Mouse (Mus musculus) thymus, postnatal 4 days (tissue): ENCODE measurements around the gene BC049715.
A peak's percentile ranks its signal among the peaks of the same experiment; 100 is the strongest.
"Not testable (repeated sequence)": the region's sequence is repeated elsewhere in the genome, so short reads cannot be mapped to it uniquely, and the experiment has no call there.

ENCODE experiments used
- DNase-seq: peaks from one replicate; pipeline ENCODE4 v3.0.0; 2021

The BC049715 gene

GRCm38 (mm10) chr6:136852348-136852747, 24.9 kb downstream of the BC049715 start:
- no peak for DNase-seq

- peak; percentile 46 for DNase-seq
Observed at GRCm38 (mm10) chr6:136852762-136853161, 25.3 kb downstream of the BC049715 start.

GRCm38 (mm10) chr6:136854361-136854781, 26.9 kb downstream of the BC049715 start:
- peak; percentile 62 for DNase-seq

DNA sequence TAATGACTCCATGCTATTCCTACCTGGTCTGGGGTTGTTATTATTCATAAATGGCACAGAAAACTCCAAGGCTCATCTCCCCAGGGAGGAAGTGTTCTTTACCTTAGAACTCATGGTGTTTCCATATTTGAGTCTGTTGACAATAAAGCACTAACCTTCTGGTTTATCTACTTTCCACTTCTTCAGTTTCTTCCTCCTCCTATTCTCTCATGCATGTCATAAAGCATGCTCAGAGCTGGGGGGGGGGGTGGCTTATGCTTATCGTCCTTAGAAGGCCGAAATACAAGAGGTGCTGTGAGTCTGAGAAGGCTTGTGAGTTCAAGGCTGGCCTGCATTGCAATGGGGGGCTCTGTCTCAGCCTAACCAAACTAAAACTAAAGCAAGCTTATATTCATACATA, 27.8 kb downstream of the BC049715 start:
- DNase-seq: peak; percentile 20

DNA sequence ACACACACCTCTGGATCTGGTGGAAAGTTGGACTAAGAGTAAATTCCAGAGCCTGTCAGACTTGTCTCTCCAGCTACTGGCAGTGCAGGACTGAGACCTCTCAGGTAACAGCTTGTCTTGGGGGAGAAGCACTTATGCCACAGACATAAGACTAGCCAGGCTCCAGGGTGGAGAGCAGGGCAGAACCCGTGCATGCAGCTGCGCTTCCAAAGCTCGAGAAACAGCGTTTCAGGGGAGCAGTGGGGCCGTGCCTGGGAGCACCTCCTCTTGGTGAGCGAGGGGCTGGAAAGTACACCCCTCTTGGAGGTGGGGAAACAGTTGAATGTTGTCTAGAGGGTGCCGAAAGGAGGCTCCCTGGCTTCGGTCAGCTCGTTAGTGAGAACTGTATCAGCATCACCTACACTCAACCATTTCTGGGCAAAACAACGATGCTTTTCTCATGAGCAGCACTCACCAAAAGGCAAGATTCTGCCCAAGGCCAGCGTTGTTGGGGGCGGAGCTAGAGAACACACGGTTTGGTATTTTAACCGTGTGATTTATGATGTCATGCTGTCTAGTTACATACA, 28.7 kb downstream of the BC049715 start:
- DNase-seq: peak; percentile 71

- DNase-seq: peak; percentile 67
Observed at GRCm38 (mm10) chr6:136857186-136857872, 29.9 kb downstream of the BC049715 start, which contains the start of gene Art4. TSS of gene Art4 (minus strand) at chr6:136857733.

- DNase-seq: no peak
Observed at GRCm38 (mm10) chr6:136857873-136858260, 30.4 kb downstream of the BC049715 start.

GRCm38 (mm10) chr6:136858420-136858819, 31.0 kb downstream of the BC049715 start:
- DNase-seq: no peak

DNA sequence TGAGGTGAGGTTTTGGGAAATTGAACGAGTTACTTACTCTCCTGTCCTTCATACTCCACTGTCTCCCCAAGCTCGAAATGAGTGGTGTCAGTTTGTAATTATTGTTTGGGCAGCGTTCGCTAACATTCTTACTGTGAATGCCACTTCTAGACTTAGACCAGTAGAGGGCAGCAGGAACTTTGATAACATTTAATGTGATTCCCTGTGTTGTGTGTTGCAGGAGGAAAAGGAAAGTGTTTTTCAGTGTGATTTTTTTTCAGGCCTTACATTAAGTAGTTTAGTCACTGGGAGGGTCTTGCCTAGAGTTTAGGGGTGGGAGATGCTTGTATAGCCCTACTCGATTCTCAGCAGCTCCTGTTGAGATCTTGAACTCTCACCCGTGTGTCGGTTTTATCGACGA, 33.6 kb downstream of the BC049715 start:
- DNase-seq: no peak

DNA sequence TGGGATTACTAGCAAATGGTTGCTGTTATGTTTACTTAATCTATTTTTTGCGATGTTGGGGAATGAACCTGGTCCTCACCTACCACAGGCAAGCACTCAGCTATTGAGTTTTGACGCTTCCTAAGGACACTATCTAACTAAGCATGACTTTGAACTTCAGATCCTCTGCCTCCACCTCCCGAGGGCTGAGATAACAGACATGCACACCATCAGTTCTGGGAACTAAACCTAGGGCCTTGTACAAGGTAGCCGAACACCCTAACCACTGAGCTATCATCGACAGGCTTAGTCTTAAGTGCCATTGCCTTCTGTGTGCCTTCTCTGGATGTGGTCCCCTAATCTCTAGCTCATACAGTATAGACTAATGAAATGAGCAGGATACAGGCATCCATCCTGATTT, 37.9 kb downstream of the BC049715 start:
- DNase-seq: no peak

- DNase-seq: no peak
Observed at GRCm38 (mm10) chr6:136866150-136866549, 38.7 kb downstream of the BC049715 start.

- DNase-seq: no peak
Observed at GRCm38 (mm10) chr6:136868921-136869320, 41.5 kb downstream of the BC049715 start.

- DNase-seq: no peak
Observed at GRCm38 (mm10) chr6:136874599-136874998, 47.2 kb downstream of the BC049715 start.

GRCm38 (mm10) chr6:136875670-136876069, 48.2 kb downstream of the BC049715 start, which contains the start of gene Mgp:
TSS of gene Mgp (minus strand) at chr6:136875823.
- no peak for DNase-seq

DNA sequence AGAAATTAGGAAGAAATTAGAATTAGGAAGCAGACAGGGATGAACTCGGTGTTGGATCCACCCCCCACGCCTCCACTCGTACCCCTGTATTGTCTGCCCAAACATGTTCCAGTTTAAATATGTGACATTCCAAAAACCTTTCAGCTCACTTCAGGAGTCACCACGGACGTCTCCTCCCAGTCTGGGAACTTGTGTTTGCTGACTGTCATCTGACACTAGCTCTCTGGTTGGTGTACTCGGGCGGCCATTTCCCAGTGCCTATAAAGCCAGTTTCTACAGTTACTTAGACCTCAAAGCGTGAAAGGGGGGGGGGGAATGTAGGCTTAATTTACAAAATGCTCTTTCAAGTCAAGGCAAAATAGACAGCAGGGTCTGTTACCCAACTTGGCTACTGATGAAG, 54.3 kb downstream of the BC049715 start:
- DNase-seq: no peak

- no peak for DNase-seq
Observed at GRCm38 (mm10) chr6:136883431-136883915, 56.0 kb downstream of the BC049715 start.

- DNase-seq: no peak
Observed at GRCm38 (mm10) chr6:136883961-136884360, 56.5 kb downstream of the BC049715 start.

- DNase-seq: not testable (repeated sequence)
Observed at GRCm38 (mm10) chr6:136884766-136885165, 57.3 kb downstream of the BC049715 start.

DNA sequence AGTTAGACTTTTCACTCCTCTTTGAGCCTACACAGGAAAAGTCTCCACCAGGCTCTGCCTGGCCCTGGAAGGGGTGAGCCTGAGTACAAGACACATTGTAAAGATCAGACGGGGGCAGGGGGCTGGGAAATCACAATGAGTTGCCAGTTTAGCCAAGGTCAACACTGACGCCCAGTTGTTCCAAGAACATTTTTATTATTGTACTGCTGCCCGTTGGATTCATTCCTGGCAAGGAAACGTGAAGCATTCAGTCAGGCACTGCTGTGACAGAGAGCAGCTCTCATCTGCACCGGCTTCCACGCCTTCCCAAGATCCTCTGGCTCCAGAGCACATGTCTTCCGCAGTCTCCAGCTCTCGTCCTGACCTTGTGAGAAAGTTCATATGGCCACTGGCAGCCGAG, 60.4 kb downstream of the BC049715 start:
- no peak for DNase-seq

GRCm38 (mm10) chr6:136889067-136889466, 61.6 kb downstream of the BC049715 start:
- no peak for DNase-seq

GRCm38 (mm10) chr6:136889554-136889953, 62.1 kb downstream of the BC049715 start:
- no peak for DNase-seq
